Mouse (Mus musculus): ENCODE results near the gene Gm28171. TPM values are rescaled to one million over a fixed set of nuclear protein-coding genes. Genes with fewer than 3 reads are reported as not detected.
"Not testable (repeated sequence)": the region's sequence is repeated elsewhere in the genome, so short reads cannot be mapped to it uniquely, and the experiment has no call there.

Gene Gm28171
- total RNA-seq (2021) = not detected

- intact Hi-C loops (cut with DNase I); DNase-seq (ENCODE audit: low spot score): not testable (repeated sequence)
These were observed at the start of gene Gm28171 for GRCm38 (mm10) chrY:5793095-5793494. Gene Gm28171, plus strand, starts transcription at chrY:5793395.

Other genes starting within 250 kb of the Gm28171 start
- not detected for gene Gm21854, start 136.4 kb upstream of the Gm28171 start, total RNA-seq (2021)
- gene Gm20914, start 67.4 kb upstream of the Gm28171 start, total RNA-seq (2021) = not detected
- not detected for gene Gm21778, start 149.1 kb downstream of the Gm28171 start, total RNA-seq (2021)